Mouse (Mus musculus): ENCODE measurements around the gene Safb2. TPM values are rescaled to one million over a fixed set of nuclear protein-coding genes. Genes with fewer than 3 reads are reported as not detected.

Gene Safb2
- polyA plus RNA-seq, 1 experiment: 164 TPM

DNA sequence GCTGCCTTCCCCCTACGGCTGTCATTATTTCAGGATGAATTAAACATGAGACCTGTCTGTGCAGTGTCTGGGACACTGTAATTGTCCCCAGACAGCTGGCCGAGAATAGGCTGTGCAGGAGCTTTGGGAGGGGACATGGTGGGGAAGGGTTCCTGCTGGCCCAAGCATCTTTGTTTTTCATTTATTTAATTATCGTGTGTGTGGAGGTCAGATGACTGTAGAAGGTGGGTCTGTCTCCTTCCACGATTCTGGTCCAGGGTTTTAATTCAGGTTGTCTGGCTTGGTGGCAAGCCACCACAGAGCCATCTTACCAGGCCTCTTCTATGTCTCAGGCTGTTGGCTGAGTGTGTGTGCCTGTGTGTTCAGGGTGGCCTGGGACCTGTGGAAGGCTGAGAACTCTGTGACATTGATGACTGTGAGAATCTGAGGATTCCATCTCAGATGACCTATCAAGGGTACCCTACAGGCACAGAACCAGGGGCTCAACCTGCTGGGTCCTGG is 35.7 kb downstream of the Safb2 start:
- no peak overlapping the region for H3K27ac ChIP-seq (ENCODE audit: insufficient read depth, low read depth, low read length)
- TF ChIP-seq POLR2A (IDR thresholded peaks at IDR 0.05; ENCODE audit: borderline replicate concordance, low read depth, low read length) (no peak), CTCF (IDR thresholded peaks at IDR 0.05; ENCODE audit: low read depth, low read length) (no peak)
- H3K4me1 ChIP-seq (ENCODE audit: control insufficient read depth, insufficient read depth, low read length): 0 out of 2 replicates have a peak, but pooled peaks cover 2% of the 10 kb centered on the region
- H3K4me3 ChIP-seq (ENCODE audit: insufficient read depth, low read length): no peak overlapping the region

GRCm38 (mm10) chr17:56547846-56548604 is 36.4 kb downstream of the Safb2 start:
- TF ChIP-seq CTCF (IDR thresholded peaks at IDR 0.05; ENCODE audit: low read depth, low read length) (no peak), POLR2A (IDR thresholded peaks at IDR 0.05; ENCODE audit: borderline replicate concordance, low read depth, low read length) (no peak)
- Histone ChIP-seq H3K4me1 (ENCODE audit: control insufficient read depth, insufficient read depth, low read length) (0 out of 2 replicates have a peak, but pooled peaks cover 2% of the 10 kb centered on the region), H3K4me3 (ENCODE audit: insufficient read depth, low read length) (no peak overlapping the region), H3K27ac (ENCODE audit: insufficient read depth, low read depth, low read length) (no peak overlapping the region)

GRCm38 (mm10) chr17:56547116-56547845 is 37.1 kb downstream of the Safb2 start:
- H3K4me3 ChIP-seq (ENCODE audit: insufficient read depth, low read length): no peak overlapping the region
- TF ChIP-seq CTCF (IDR thresholded peaks at IDR 0.05; ENCODE audit: low read depth, low read length) (no peak), POLR2A (IDR thresholded peaks at IDR 0.05; ENCODE audit: borderline replicate concordance, low read depth, low read length) (no peak)
- no peak overlapping the region for H3K27ac ChIP-seq (ENCODE audit: insufficient read depth, low read depth, low read length)
- H3K4me1 ChIP-seq (ENCODE audit: control insufficient read depth, insufficient read depth, low read length): 0 out of 2 replicates have a peak, but pooled peaks cover 2% of the 10 kb centered on the region

GRCm38 (mm10) chr17:56546576-56546975 is 37.8 kb downstream of the Safb2 start:
- H3K4me3 ChIP-seq (ENCODE audit: insufficient read depth, low read length): no peak overlapping the region
- H3K27ac ChIP-seq (ENCODE audit: insufficient read depth, low read depth, low read length): no peak overlapping the region
- TF ChIP-seq CTCF (IDR thresholded peaks at IDR 0.05; ENCODE audit: low read depth, low read length) (no peak), POLR2A (IDR thresholded peaks at IDR 0.05; ENCODE audit: borderline replicate concordance, low read depth, low read length) (no peak)
- 0 out of 2 replicates have a peak, but pooled peaks cover 2% of the 10 kb centered on the region for H3K4me1 ChIP-seq (ENCODE audit: control insufficient read depth, insufficient read depth, low read length)

- Histone ChIP-seq H3K4me3 (ENCODE audit: insufficient read depth, low read length) (no peak overlapping the region), H3K4me1 (ENCODE audit: control insufficient read depth, insufficient read depth, low read length) (0 out of 2 replicates have a peak, but pooled peaks cover 2% of the 10 kb centered on the region), H3K27ac (ENCODE audit: insufficient read depth, low read depth, low read length) (no peak overlapping the region)
- no peak for TF ChIP-seq CTCF (IDR thresholded peaks at IDR 0.05; ENCODE audit: low read depth, low read length)
Observed at GRCm38 (mm10) chr17:56545945-56546344, 38.4 kb downstream of the Safb2 start.

- TF ChIP-seq CTCF (IDR thresholded peaks at IDR 0.05; ENCODE audit: low read depth, low read length): no peak
- no peak for TF ChIP-seq POLR2A (IDR thresholded peaks at IDR 0.05; ENCODE audit: borderline replicate concordance, low read depth, low read length)
- H3K27ac ChIP-seq (ENCODE audit: insufficient read depth, low read depth, low read length): no peak overlapping the region
- no peaks in the 10 kb centered on the region for H3K4me1 ChIP-seq (ENCODE audit: control insufficient read depth, insufficient read depth, low read length)
- no peak overlapping the region for H3K4me3 ChIP-seq (ENCODE audit: insufficient read depth, low read length)
Observed at GRCm38 (mm10) chr17:56544699-56545387, 39.5 kb downstream of the Safb2 start.

DNA sequence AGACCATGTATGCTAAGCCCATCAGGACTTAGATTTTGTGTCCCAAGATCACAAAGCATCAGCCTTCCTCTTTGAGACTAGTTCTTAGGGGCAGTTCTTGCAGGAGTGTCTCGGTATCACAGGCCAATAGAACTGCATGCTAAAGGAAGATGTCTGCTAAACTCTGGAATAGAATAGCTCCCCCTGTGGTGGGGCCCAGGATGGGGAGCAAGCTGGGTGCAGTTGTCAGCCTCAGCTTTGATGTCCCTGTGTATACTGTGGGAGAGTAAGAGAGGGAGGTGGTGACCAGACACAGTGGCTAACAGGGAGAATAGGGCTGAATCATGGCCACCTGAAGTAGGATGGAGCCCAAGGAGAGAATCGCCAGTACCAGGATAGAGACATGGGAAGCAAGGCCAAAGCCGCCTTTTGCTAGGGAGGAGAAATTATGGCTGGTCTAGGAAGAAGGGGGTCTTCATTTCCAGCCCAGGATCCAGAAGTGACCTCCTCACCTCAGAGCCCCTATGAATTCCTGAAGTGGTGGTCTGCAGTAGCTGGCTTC is 40.6 kb downstream of the Safb2 start:
- no peaks in the 10 kb centered on the region for H3K4me1 ChIP-seq (ENCODE audit: control insufficient read depth, insufficient read depth, low read length)
- no peak for TF ChIP-seq CTCF (IDR thresholded peaks at IDR 0.05; ENCODE audit: low read depth, low read length)
- TF ChIP-seq POLR2A (IDR thresholded peaks at IDR 0.05; ENCODE audit: borderline replicate concordance, low read depth, low read length): no peak
- no peak overlapping the region for H3K4me3 ChIP-seq (ENCODE audit: insufficient read depth, low read length)
- H3K27ac ChIP-seq (ENCODE audit: insufficient read depth, low read depth, low read length): no peak overlapping the region

DNA sequence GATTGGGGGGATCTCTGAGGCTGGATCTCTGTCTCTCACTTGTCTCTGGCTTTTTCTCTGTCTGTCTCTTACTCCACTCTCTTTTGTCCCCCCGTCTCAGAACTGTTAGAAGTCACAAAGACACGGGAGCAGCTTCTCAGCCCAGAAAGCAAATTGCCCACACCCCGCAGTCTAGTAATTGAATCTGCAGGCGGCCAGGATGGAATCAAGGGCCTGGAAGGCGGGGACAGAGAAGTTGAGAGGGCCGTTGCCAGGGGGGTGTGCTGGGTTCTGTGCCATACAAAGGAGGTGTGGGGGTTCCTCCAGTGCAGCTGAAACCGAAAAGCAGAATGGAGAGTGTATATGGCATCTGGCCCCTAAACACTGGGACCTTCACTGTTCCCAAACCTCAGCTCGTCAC is 41.6 kb downstream of the Safb2 start:
- Histone ChIP-seq H3K27ac (ENCODE audit: insufficient read depth, low read depth, low read length) (no peak overlapping the region), H3K4me1 (ENCODE audit: control insufficient read depth, insufficient read depth, low read length) (no peaks in the 10 kb centered on the region), H3K4me3 (ENCODE audit: insufficient read depth, low read length) (no peak overlapping the region)
- no peak for TF ChIP-seq CTCF (IDR thresholded peaks at IDR 0.05; ENCODE audit: low read depth, low read length)
- no peak for TF ChIP-seq POLR2A (IDR thresholded peaks at IDR 0.05; ENCODE audit: borderline replicate concordance, low read depth, low read length)

DNA sequence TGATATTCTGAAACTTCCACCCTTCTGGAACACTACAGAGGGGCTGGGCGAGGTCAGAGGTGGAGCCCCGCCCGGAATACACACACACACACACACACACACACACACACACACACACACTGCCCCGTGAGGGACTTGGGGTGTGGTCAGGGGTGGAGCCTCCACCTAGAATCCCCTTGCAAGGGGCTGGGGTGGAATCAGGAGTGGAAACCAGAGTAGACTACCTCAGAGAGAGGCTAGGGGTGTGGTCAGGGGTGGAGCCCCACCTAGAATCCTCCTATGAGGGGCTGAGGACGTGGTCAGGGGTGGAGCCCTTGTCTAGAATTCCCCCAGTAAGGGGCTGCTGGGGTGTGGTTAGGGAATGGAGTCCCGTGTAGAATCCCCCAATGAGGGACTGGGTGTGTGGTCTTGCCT is 43.8 kb downstream of the Safb2 start:
- H3K4me1 ChIP-seq (ENCODE audit: control insufficient read depth, insufficient read depth, low read length): no peaks in the 10 kb centered on the region
- no peak overlapping the region for H3K27ac ChIP-seq (ENCODE audit: insufficient read depth, low read depth, low read length)
- H3K4me3 ChIP-seq (ENCODE audit: insufficient read depth, low read length): no peak overlapping the region

More for the DNA sequence above, 43.8 kb downstream of the Safb2 start:
- TF ChIP-seq CTCF (IDR thresholded peaks at IDR 0.05; ENCODE audit: low read depth, low read length) (no peak), POLR2A (IDR thresholded peaks at IDR 0.05; ENCODE audit: borderline replicate concordance, low read depth, low read length) (no peak)
